Mouse (Mus musculus) frontal cortex, adult 2 months (tissue): Measurements from ENCODE around the gene Sidt1. TPM values are rescaled to one million over a fixed set of nuclear protein-coding genes. Genes with fewer than 3 reads are reported as not detected.
A peak's percentile ranks its signal among the peaks of the same experiment; 100 is the strongest.
"Not testable (repeated sequence)": the region's sequence is repeated elsewhere in the genome, so short reads cannot be mapped to it uniquely, and the experiment has no call there.

Experiments used
- DNase-seq, 2 experiments: peaks; one replicate each; pipeline ENCODE4 v3.0.0; 2022; ENCODE audit warnings: low spot score in 1 of 2; ENCODE audit errors: extremely low spot score in 1 of 2
- polyA plus RNA-seq: library from polyadenylated mRNA; depleted of rRNA; stranded (reverse); fragments of >200 nt; gene quantifications from 2 replicates; pipeline ENCODE4 v1.2.3, GENCODE M21; 2012

Gene Sidt1
- polyA plus RNA-seq, 1 experiment = 50.7 TPM

DNA sequence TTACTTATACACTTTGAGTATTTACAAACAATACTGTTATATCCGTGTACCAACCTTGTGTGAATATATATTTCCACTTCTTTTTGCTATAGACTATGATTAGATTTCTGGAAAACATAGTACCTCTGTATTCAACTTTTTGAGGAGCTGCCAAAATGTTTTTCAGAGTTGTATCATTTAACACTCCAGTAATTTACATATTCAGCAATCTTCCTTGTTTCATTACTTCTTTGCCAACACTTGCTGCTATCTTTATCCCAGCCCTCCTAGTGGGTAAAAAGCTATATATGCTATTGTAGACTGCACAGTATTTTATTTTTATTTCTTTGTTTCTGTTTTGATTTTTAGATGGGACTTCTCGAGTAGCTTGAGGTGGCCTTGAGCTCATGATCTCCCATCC, 29.2 kb downstream of the Sidt1 start:
- peak in 1 of 2 experiments; percentile 44 for DNase-seq

GRCm38 (mm10) chr16:44302126-44302892, 30.7 kb downstream of the Sidt1 start:
- no peak for DNase-seq

GRCm38 (mm10) chr16:44299438-44300093, 33.4 kb downstream of the Sidt1 start:
- no peak for DNase-seq

DNA sequence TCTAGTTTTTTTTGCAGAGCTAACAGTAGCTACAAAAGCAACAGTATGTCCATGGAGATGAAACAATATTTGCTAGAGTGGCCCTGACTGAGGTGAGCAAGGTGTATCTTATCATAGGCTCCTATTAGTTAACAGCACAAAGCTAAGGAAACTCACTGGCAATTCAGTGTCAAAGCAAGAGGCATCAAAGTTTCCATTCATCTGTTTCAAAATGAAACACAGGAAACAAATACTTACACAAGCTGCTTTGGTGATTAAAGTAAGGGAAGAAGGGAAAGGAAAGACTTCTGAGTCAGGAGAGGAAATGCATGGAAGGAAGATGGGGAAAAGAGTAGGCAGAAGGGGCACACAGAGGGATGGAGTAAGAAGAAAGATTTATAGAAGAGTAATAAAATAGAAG, 39.0 kb downstream of the Sidt1 start:
- no peak for DNase-seq

GRCm38 (mm10) chr16:44292681-44293080, 40.3 kb downstream of the Sidt1 start:
- DNase-seq = not testable (repeated sequence)

GRCm38 (mm10) chr16:44289004-44289648, 43.9 kb downstream of the Sidt1 start:
- no peak for DNase-seq

DNA sequence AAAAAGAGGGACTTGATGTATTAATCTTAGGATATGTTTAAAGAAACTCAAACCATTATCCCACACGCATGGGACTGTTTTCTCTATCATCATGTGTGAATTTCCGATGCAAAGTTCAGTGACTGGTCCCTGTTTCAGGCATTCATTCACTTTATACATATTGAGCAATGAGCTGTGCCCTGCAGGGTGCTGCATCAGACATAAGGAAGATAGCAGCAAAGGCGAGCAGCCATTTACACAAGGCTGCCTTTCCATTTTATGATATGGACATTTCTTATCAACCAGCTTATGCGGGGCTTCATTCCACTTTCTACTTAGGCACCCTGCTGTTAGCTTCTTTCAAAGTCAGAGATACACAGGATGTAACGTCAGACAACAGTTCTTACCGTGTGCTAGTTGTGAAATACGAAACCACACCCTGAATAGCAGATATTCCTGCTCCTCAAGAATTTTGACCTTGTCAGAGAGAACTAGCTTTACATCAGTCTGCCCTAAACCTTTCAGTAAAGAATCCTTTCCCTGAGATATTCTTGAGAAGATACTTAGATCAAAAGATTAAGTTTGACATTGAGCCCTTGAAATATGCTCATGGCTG, 45.5 kb downstream of the Sidt1 start:
- DNase-seq = no peak

DNA sequence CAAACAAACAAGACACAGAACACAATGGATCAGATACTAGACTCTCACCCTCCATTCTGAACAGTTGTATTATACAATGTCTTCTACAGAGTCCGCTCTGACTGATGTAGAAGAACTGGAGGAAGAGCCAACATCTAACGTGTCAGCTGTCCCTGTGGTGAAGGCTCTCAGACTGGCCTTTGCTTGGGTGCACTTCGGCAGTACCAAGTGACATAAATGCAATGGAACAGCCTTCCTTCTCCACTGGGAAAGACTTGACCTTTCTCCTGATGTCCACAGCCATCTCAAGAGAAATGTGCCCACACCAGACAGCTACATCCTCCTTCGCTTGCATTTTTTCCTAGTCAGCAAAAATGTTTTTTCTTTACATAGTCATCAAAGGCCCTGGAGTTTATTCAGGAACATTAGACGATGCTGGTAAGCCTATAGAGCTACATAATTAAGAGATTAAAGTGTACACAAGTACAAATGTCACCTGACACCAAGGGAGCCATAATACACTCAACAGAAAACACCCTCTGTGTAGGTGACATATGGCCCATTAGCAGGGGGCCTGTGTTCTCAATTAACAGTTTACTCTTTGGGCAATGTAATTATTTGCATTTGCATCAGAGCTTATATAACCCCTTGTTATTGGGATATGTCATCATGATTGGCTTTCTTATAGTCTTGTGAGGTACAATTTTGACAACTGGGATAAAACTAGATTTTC, 50.2 kb downstream of the Sidt1 start:
- no peak for DNase-seq

DNA sequence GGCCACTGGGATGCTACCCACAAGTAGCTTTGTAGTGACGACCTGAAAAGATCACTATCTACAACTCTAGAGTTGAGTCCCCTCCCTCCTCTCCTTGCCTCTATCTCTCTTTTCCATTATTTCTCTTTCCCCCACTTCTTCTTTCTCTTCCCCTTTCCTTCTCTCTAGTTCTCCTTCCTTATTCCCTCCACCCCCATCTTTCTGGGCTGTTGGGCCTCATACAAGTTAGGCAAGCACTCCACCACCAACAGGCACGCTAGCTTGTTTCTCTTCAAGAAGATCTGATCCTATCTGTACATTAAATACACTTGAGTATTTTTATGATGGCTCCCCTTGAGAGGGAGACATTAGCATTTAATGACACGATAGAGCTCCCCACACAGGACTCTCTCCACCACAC, 51.0 kb downstream of the Sidt1 start:
- no peak for DNase-seq

DNA sequence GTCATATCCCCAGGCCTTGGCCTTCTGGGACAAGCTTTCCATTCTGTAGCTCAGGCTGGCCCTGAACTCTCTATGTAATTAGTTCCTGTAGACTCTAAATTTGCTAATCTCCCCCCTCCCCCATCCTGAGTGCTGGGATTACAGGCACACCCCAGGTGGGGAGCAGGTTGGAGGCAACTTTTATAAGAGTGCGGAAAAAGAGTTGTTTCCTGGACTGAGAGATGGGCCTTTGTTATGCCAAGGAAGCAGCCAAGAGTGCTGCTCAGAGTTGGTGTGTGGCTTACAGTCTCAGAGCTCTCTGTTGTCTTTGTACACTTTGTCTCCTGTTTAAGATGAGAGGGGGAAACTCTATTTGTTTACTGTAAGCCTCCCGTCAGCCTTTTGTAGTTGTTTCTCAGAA, 52.2 kb downstream of the Sidt1 start:
- no peak for DNase-seq

DNA sequence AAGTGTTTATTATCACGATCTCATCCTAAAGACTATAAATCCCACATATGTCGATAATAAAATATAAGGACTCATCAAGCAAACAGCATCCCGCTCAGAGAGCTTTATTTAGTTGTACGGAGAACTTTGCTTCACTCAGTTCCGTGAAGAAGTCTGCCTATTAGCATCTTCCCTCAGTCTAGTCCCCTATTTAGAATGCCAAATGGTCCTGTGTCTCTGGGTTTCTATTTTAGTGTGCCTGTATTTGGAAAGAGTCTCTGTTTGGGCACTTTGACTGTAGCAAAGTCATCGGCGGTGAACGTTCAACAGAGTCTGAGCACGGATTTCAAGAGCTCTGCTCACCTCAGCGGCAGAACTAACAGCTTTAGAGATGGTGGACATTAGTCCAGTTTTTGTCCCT, 55.8 kb downstream of the Sidt1 start:
- peak in 1 of 2 experiments; percentile 37 for DNase-seq

DNA sequence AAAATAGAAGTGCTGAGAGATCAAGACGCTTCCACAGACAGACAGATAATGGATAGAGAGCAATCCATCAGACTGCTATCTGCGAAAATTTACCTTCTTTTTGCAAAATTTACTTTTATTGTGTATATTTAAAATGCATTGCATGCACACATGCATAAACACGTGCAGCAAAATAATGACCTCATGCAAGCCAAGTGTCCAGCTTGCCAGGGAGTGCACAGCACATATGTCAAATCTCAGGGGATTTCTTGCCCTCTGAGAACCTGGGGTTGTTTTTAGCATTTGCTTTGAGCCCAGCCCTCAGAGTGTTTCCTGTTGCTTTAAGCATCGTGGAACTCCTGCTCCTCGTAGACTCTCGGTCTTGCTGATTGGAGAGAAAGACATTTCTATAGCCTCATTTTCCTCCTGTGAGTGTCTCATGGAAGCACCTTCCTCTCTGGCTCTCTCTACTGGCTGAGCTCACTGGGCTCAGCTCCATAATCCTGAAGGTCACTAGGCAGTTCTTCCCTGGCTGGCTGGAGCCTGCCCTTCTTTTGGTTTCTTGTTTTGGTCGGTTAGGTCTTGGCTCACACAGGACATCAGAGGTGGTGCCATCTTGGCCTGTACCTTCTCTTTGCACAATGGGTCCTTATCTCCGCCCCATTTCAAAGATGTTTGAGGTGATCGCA, 61.5 kb downstream of the Sidt1 start:
- DNase-seq = no peak

- DNase-seq = no peak
Measured at GRCm38 (mm10) chr16:44270606-44271005, 62.4 kb downstream of the Sidt1 start.

- DNase-seq = no peak
Measured at GRCm38 (mm10) chr16:44269578-44269977, 63.4 kb downstream of the Sidt1 start.

DNA sequence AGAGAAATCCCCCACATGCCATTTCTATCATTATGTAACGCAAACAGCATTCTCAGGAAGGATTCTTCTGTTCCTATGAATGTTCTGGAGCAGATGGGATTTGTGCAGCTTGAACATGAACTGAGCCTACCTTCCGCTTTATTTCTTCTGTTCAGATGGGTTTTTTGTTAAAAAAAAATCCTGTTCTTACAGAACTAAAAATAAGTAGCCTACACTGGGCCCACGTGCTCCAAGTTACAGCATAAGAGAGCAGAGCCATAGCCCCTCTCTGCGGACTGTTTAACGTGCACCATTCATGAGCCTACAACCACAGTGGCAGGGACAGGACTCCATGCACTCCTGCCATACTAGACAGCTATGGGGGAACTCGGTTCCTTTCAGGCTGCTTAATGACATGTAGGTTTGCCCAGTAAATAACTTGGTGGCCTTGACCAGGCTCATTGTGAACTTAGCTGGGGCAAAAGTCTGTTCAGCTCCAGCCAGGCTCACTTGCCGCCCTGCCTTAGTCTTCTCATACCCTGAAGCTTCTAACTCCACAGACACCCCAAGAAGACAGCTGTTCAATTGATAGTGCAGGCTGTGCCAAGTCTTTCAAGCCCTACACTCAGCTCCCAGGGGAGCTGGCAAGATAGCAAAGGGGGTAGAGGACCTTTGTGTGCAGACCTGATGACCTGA, 64.3 kb downstream of the Sidt1 start:
- peak; percentile 73 to 75 for DNase-seq

DNA sequence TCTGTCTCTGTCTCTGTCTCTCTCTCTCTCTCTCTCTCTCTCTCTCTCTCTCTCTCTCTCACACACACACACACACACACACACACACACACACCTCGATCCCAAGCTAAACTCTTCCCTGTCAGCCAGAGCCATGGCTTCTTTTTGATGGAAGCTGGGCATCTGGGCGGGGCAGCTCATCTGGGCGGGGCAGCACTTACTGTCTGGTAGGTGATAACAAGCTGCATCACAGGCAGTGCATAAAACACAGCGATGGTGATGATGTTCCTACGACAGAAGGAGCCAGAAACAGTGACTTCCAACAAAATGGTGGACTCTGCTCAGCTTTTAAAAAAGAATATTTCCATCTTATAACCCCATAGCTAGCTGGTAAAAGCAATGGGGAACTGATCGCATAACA, 67.4 kb downstream of the Sidt1 start:
- no peak for DNase-seq

DNA sequence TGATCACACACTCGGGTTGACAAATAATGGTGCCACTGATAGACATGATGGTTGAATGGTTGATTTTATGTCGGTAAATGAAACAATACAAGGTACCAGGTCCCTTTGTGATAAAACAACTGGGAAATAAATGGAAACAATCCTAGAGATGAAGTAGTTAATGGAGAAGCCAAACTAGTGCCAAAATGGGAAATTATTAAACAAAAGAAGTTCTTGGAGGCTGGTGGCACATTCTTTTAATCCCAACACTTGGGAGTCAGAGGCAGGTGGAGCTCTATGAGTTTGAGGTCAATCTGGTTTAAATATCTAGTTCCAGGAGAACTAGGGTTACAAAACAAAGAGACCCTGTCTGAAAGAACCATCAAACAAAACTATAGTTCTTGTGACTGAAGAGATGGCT, 68.1 kb downstream of the Sidt1 start:
- DNase-seq = no peak

DNA sequence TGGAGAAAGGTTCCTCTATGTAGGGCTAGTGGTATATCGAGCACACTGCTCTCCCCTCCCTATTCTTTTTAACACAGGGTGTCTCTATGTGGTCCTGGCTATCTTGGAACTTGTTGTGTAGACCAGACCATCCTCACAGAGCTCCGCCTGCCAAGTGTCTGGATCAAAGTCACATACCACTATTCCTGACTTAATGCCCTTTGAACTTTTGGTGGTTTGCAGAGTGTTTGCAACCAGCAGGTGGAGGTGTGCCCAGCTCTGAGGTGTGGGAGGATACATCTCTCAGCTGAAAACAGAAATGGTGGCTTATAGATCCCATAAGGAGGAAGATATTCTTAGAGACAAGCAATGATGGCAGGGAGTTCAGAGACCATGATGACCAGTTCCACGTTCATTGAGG, 75.5 kb downstream of the Sidt1 start:
- no peak for DNase-seq

DNA sequence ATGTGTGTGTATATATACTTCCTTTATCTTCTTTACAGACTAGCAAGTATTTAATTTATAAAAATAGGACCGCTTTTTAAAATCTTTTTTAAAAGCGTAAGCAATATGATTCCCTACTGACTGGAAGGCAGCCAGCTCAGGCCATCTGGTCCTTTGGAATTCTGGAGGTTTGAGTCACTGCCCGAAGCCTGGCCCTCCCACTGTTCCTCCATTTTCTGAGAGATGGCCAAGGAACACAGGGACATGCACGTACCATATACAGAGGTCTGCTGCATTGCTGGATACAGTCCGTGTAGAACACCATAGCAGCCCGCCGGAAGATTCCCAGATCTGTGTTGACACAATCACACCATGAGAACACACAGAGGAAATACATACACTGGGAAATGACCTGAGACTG, 78.3 kb downstream of the Sidt1 start:
- DNase-seq = peak; percentile 28 to 66
